Mouse (Mus musculus) erythroid progenitor cell, adult 5-6 weeks (primary cell): ENCODE data around the gene Apcs. TPM values are rescaled to one million over a fixed set of nuclear protein-coding genes. Genes with fewer than 3 reads are reported as not detected.

Source experiments
- ATAC-seq: replicated peaks from 2 replicates; pipeline ENCODE4 v1.8.0; 2016; ENCODE audit warnings: moderate number of reproducible peaks, mild to moderate bottlenecking, moderate TSS enrichment, inconsistent platforms; ENCODE audit not compliant: poor library complexity, low FRiP score, severe bottlenecking
- total RNA-seq, 2 experiments: library from RNA; stranded (forward) in 1 of 2; stranded (reverse) in 1 of 2; fragments of 150-400 nt in 1 of 2; fragments of 186-747, 209-891 nt in 1 of 2; gene quantifications; 2 replicates each; pipeline versions ENCODE4 v1.2.3 to v1.2.4; 2015 to 2017; ENCODE audit warnings: low replicate concordance in 2 of 2

The Apcs gene
- total RNA-seq (2015; ENCODE audit: low replicate concordance) (not detected in 2 replicates), total RNA-seq (2017; ENCODE audit: low replicate concordance) (not detected in 2 replicates)

- ATAC-seq: no peak
Observed at GRCm38 (mm10) chr1:172894777-172895357, at the start of gene Apcs. Gene Apcs (minus strand): TSS chr1:172895041.

GRCm38 (mm10) chr1:172932197-172932596, 37.4 kb upstream of the Apcs start:
- no peak for ATAC-seq

DNA sequence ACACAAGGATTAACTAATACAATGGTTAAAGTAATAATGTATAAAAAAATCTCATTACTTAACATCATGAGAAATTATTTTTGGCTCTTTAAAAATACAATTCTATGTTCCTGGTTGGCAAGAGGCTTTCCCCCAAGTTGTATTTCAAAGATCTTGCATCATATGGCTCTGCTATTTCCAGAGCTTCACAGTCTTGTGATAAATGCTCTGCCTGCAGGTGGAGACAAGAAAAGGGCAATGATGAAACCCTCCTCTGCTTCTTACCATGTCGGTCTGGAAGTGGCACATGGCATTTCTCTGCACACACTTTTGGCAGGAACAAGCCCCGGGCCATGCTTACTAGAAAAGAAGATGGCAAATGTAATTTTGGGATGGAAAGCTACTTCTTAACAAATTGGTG, 23.6 kb upstream of the Apcs start:
- no peak for ATAC-seq

GRCm38 (mm10) chr1:172917115-172917514, 22.3 kb upstream of the Apcs start:
- no peak for ATAC-seq

- ATAC-seq: no peak
Observed at GRCm38 (mm10) chr1:172903313-172903712, 8.5 kb upstream of the Apcs start.

DNA sequence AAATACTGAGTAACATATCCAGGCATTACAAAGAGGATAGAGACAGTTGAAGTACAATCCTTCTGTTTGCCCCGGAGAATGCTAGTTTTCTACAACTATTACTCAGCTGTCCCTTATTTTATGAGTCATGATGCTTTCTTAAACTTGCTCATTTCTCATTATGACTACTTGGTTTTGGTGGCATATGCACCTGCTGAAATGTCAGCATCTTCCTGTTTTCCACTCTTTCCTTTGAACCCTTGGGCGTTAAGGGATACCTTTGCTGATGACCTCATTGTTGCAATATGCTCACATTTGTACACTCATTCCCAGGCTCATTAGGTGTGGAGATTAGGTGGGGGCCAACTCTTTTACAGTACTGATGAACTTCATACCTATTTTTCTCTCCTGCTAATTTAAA, 594 bp upstream of the Apcs start:
- no peak for ATAC-seq

- no peak for ATAC-seq
Observed at GRCm38 (mm10) chr1:172876675-172877074, 18.2 kb downstream of the Apcs start.

- no peak for ATAC-seq
Observed at GRCm38 (mm10) chr1:172875265-172875664, 19.6 kb downstream of the Apcs start.

- no peak for ATAC-seq
Observed at GRCm38 (mm10) chr1:172848171-172848570, 46.7 kb downstream of the Apcs start.

GRCm38 (mm10) chr1:172847044-172847761, 47.6 kb downstream of the Apcs start:
- no peak for ATAC-seq

Other genes with a start within 250 kb of the Apcs start
- not detected in 2 replicates for gene Crp, start 197.0 kb downstream of the Apcs start, total RNA-seq (2015; ENCODE audit: low replicate concordance)
- gene Crp, start 197.0 kb downstream of the Apcs start, total RNA-seq (2017; ENCODE audit: low replicate concordance): not detected in 2 replicates
- gene Olfr16, start 55.4 kb upstream of the Apcs start, total RNA-seq (2015; ENCODE audit: low replicate concordance): not detected in 2 replicates
- gene Olfr16, start 55.4 kb upstream of the Apcs start, total RNA-seq (2017; ENCODE audit: low replicate concordance): not detected in 2 replicates
- gene Olfr1408, start 242.3 kb upstream of the Apcs start, total RNA-seq (2015; ENCODE audit: low replicate concordance): not detected in 2 replicates
- not detected in 2 replicates for gene Olfr1408, start 242.3 kb upstream of the Apcs start, total RNA-seq (2017; ENCODE audit: low replicate concordance)